Mouse (Mus musculus): Measurements from ENCODE around the gene Nanog. TPM values are rescaled to one million over a fixed set of nuclear protein-coding genes. Genes with fewer than 3 reads are reported as not detected.

Gene Nanog
- total RNA-seq, 2 experiments from 2014 or later, result not detected

DNA sequence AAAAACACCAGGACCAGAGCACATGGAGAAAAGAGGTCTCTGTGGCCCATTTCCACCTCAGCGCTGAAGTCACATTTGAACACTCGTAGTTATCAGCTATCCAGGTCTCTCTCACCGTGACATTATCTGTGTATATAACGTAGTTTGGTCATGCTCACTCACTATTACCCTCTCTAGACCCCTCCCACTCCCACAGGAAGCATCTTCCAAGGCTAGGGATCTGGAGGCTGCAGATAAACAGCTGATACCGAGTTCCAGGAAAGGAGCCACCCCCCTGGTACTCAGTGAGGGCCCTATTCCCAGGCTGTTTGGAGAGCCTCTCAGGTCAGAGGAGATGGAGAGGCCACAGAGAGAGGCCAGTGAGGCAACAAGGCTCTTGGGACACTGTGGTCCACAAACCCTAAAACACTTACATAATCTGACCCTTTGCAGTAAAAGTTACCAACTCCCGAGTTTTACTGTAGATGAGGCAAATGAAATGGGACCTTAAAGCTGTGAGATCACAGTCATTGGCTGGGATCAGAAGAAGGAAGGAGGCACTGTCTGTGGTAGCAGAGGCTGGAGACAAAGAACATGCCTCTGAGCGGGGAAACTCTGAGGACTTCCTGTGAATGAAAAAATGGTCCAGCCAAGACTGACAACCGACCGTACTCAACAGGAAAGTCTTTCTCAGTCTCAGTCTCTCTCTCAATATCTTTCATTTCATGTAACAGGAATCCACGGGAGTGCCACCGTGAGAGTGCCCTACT lies 55.8 kb downstream of the Nanog start:
- DNase-seq, result no peak

DNA sequence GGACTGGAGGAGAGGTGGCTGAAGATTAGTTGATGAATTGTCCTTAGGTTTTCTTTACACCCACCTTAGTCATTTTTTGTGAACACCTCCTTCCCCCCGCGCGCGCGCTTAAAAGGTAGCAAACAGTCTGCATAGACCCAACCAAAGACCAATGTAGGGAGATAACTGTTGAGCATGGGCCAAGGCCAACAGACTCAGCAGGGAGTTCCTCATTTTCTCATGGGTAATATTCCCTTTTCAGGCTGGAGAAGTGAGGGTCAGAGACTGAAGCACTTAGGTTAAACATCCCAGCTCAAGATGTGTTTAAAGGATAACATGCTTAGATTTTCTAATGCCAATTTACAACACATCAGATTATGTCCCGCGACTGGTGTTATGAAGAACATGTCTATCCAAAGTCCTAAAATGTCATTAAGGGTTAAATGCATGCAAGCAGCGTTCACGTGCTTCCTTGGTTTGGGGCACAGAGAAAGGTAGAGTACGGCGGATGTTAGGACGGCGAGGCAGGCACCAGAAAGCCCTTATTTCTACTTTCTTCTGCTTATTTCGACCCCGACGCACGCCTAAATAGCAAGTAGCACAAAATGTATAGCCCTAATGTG lies 56.7 kb downstream of the Nanog start:
- no peak for DNase-seq

Other genes with a start within 250 kb of the Nanog start
- 10 to 100 TPM; 75.8 to 86.1 TPM for gene Rimklb, start 208.7 kb upstream of the Nanog start, total RNA-seq (2021)
- not detected for gene Mfap5, start 201.6 kb upstream of the Nanog start, total RNA-seq (2021)
- gene Aicda, start 153.7 kb upstream of the Nanog start, total RNA-seq (2021), result not detected
- 1 to 10 TPM; 1.5 to 2.0 TPM for gene Apobec1, start 105.0 kb upstream of the Nanog start, total RNA-seq (2021)
- not detected for gene Gdf3, start 97.4 kb upstream of the Nanog start, total RNA-seq (2021)
- not detected for gene Dppa3, start 81.1 kb upstream of the Nanog start, total RNA-seq (2021)
- gene Slc2a3, start 94.2 kb downstream of the Nanog start, total RNA-seq (2021), result 100 to 1,000 TPM; 110 to 121 TPM
- 10 to 100 TPM; 26.5 to 30.3 TPM for gene Foxj2, start 112.4 kb downstream of the Nanog start, total RNA-seq (2021)
- gene C3ar1, start 148.7 kb downstream of the Nanog start, total RNA-seq (2021), result under 1 TPM; 0.47 to 0.63 TPM
- 100 to 1,000 TPM; 205 to 211 TPM for gene Necap1, start 167.0 kb downstream of the Nanog start, total RNA-seq (2021)
- under 1 TPM in 1 of 2 experiments, not detected in 1; 0.88 TPM for gene Clec4a1, start 214.4 kb downstream of the Nanog start, total RNA-seq (2021)
- 1 to 10 TPM; 1.3 to 1.4 TPM for gene Clec4a3, start 245.0 kb downstream of the Nanog start, total RNA-seq (2021)